32 mouse cellular contexts compared by ENCODE assay signal in the genomic region with DNA sequence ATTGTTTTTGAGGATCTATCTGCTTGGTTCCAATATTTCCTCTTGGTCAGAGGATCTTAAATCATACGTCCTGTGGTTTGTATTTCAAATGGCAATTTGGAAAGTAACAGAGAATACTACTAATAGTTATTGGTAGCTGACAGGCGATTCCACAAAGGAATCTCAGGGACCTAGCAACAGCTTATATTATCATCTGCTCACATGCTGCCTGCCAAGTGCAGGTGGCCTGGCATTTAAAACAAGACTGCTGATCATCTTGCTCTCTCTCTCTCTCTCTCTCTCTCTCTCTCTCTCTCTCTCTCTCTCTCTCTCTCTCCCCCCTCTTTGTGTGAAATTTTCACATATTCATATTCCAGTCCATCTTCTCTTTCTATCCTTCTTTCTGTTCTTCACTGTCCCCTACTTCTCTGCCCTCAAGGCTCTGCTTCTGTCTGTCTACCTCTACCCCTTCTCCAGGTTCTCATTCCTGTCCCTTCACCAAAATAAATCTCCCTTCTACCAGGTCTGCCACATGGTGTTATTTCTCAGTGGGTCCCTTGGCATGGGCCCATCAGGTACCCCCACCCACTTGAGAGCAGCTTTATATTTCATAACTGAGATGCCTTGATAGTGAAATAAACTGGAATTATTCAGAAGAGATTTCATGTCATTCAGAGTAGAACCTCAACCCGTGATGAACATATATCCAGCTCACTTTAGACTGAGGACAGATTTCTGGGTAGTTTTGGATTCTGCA.
DNase-seq lines count a peak whose midpoint lies in the region; ATAC-seq and TF ChIP-seq lines count a peak whose summit lies in the region.
"Had no signal": no experiment of that assay in that cellular context is flagged by ENCODE, and none has a peak within 500 bp of the region (broad histone marks: within the 10 kb centered on the region; RNA-seq: fewer than 3 reads in every experiment).

No protein-coding gene starts in this region.

- DNase-seq in cerebellum, adult 11 months = no peak
- DNase-seq in heart, adult 2 months = no peak
- peak; percentile 21 to 65 for DNase-seq in cerebellum, adult 2 months
- peak; percentile 46 to 63 for DNase-seq in cerebellum, postnatal 25 days
- DNase-seq in forebrain, postnatal 0 days = no peak
- DNase-seq in urinary bladder, postnatal 10 days (ENCODE audit: low spot score) = no peak
- DNase-seq: adrenal gland, adult 8-10 months; gastrocnemius, postnatal 25 days; heart, adult 18-20 months; heart, postnatal 36 days; kidney, adult 9 months; kidney, postnatal 10 days; layer of hippocampus, postnatal 36 days; liver; lung, adult 2 months; lung, postnatal 10 days; midbrain, embryonic 14.5 days; right cerebral cortex, adult 18-20 months; spleen, adult 18-20 months; thymus, postnatal 25 days had no signal

- 55% methylated on average over 3 of the region's 3 CpGs for WGBS in heart, embryonic 13.5 days
- 60% methylated on average over 3 of the region's 3 CpGs for WGBS in heart, adult 2 months
- 42% methylated on average over 3 of the region's 3 CpGs for WGBS in cerebellum, adult 2 months
- WGBS in forebrain, postnatal 0 days = 77% methylated on average over 3 of the region's 3 CpGs

- H3K79me2 ChIP-seq in heart, adult 2 months (replicated peaks; ENCODE audit: control insufficient read depth, insufficient read depth, low read length) = no peaks in the 10 kb centered on the region

- no peaks in the 10 kb centered on the region for H3K27me3 ChIP-seq in heart, embryonic 13.5 days (replicated peaks)
- no peaks in the 10 kb centered on the region for H3K27me3 ChIP-seq in heart, adult 2 months (ENCODE audit: control insufficient read depth, insufficient read depth, low read length)
- H3K27me3 ChIP-seq in cerebellum, adult 2 months (ENCODE audit: control insufficient read depth, insufficient read depth, low read length) = no peaks in the 10 kb centered on the region
- H3K27me3 ChIP-seq in forebrain, postnatal 0 days (ENCODE audit: insufficient read depth, low read length) = no peaks in the 10 kb centered on the region
- H3K27me3 ChIP-seq: CH12.LX; embryonic facial prominence, embryonic 15.5 days; heart, embryonic 15.5 days; hindbrain, embryonic 12.5 days; intestine, embryonic 15.5 days had no signal

- TF ChIP-seq CTCF in heart, adult 2 months (IDR thresholded peaks at IDR 0.05) = no peak
- no peak for TF ChIP-seq CTCF in cerebellum, adult 2 months (IDR thresholded peaks at IDR 0.05; ENCODE audit: borderline replicate concordance, insufficient read depth, low read depth, low read length)
- no peak for TF ChIP-seq CTCF in forebrain, postnatal 0 days (IDR thresholded peaks at IDR 0.05; ENCODE audit: low read depth)

- intact Hi-C loops in heart, adult 2 months (cut with DNase I) = no loop called here

- no peaks in the 10 kb centered on the region for H3K36me3 ChIP-seq in heart, embryonic 13.5 days
- H3K36me3 ChIP-seq in heart, adult 2 months (ENCODE audit: control insufficient read depth, insufficient read depth, low read length) = no peaks in the 10 kb centered on the region
- H3K36me3 ChIP-seq in forebrain, postnatal 0 days (ENCODE audit: insufficient read depth) = no peaks in the 10 kb centered on the region
- H3K36me3 ChIP-seq: embryonic facial prominence, embryonic 10.5 days; embryonic facial prominence, embryonic 15.5 days; heart, embryonic 15.5 days; hindbrain, embryonic 12.5 days; intestine, embryonic 15.5 days had no signal

- peak overlapping the region; percentile 48; the same call in 1 of the 2 replicates for H3K27ac ChIP-seq in heart, embryonic 13.5 days (replicated peaks)
- H3K27ac ChIP-seq in heart, adult 2 months = no peak overlapping the region
- no peak overlapping the region for H3K27ac ChIP-seq in cerebellum, adult 2 months (ENCODE audit: insufficient read depth, low read length)
- no peak overlapping the region for H3K27ac ChIP-seq in forebrain, postnatal 0 days (ENCODE audit: low read depth, low read length)
- H3K27ac ChIP-seq: embryonic facial prominence, embryonic 10.5 days; embryonic facial prominence, embryonic 15.5 days; heart, embryonic 15.5 days; hindbrain, embryonic 12.5 days; hindbrain, postnatal 0 days; intestine, embryonic 15.5 days; liver, embryonic 14.5 days; macrophage had no signal

- TF ChIP-seq POLR2A in heart, adult 2 months (IDR thresholded peaks at IDR 0.05; ENCODE audit: insufficient read depth, low read depth, low read length) = no peak
- no peak for TF ChIP-seq POLR2A in cerebellum, adult 2 months (IDR thresholded peaks at IDR 0.05; ENCODE audit: borderline replicate concordance, insufficient read depth, low read length)

- no peak overlapping the region for H3K4me3 ChIP-seq in heart, embryonic 13.5 days
- no peak overlapping the region for H3K4me3 ChIP-seq in heart, adult 2 months
- no peak overlapping the region for H3K4me3 ChIP-seq in cerebellum, adult 2 months (replicated peaks; ENCODE audit: insufficient read depth, low read depth, low read length)
- H3K4me3 ChIP-seq in forebrain, postnatal 0 days (ENCODE audit: low read depth, low read length) = no peak overlapping the region
- H3K4me3 ChIP-seq: embryonic facial prominence, embryonic 10.5 days; embryonic facial prominence, embryonic 15.5 days; heart, embryonic 15.5 days; hindbrain, embryonic 12.5 days; intestine, embryonic 15.5 days had no signal

- ATAC-seq in cerebellum, adult (ENCODE audit: insufficient number of reproducible peaks, low FRiP score, low TSS enrichment) = peak; percentile 82
- ATAC-seq in heart, embryonic 13.5 days (ENCODE audit: extremely low read depth, insufficient number of reproducible peaks, low FRiP score, low TSS enrichment) = no peak
- no peak for ATAC-seq in forebrain, postnatal 0 days
- ATAC-seq: forebrain, embryonic 14.5 days; hindbrain, postnatal 0 days; intestine, embryonic 15.5 days had no signal

- H3K4me2 ChIP-seq in heart, embryonic 13.5 days = no peak overlapping the region
- H3K4me2 ChIP-seq in forebrain, postnatal 0 days (ENCODE audit: low read depth) = no peak overlapping the region
- H3K4me2 ChIP-seq: embryonic facial prominence, embryonic 15.5 days; heart, embryonic 15.5 days; hindbrain, embryonic 12.5 days; intestine, embryonic 15.5 days had no signal

- no peak overlapping the region for H3K9ac ChIP-seq in heart, embryonic 13.5 days
- H3K9ac ChIP-seq in heart, adult 2 months (ENCODE audit: low read depth, low read length) = no peak overlapping the region
- H3K9ac ChIP-seq in forebrain, postnatal 0 days = no peak overlapping the region
- H3K9ac ChIP-seq: embryonic facial prominence, embryonic 15.5 days; heart, embryonic 15.5 days; hindbrain, embryonic 12.5 days; intestine, embryonic 15.5 days; liver, embryonic 14.5 days had no signal

- no peak for TF ChIP-seq EP300 in heart, adult 2 months (IDR thresholded peaks at IDR 0.05; ENCODE audit: insufficient read depth, low read depth, low read length)

- H3K4me1 ChIP-seq in heart, embryonic 13.5 days = peaks cover 33% of the 10 kb centered on the region
- H3K4me1 ChIP-seq in heart, adult 2 months (ENCODE audit: control insufficient read depth, insufficient read depth, low read length) = no peaks in the 10 kb centered on the region
- peaks cover 6% of the 10 kb centered on the region; the same call in 1 of the 2 replicates for H3K4me1 ChIP-seq in cerebellum, adult 2 months (ENCODE audit: control insufficient read depth, insufficient read depth, low read length)
- H3K4me1 ChIP-seq in forebrain, postnatal 0 days (ENCODE audit: insufficient read depth) = no peaks in the 10 kb centered on the region
- H3K4me1 ChIP-seq: embryonic facial prominence, embryonic 10.5 days; embryonic facial prominence, embryonic 15.5 days; hindbrain, embryonic 12.5 days; intestine, embryonic 15.5 days had no signal

- no peaks in the 10 kb centered on the region for H3K9me3 ChIP-seq in heart, embryonic 13.5 days
- H3K9me3 ChIP-seq in forebrain, postnatal 0 days (ENCODE audit: low read length) = no peaks in the 10 kb centered on the region
- H3K9me3 ChIP-seq: embryonic facial prominence, embryonic 10.5 days; embryonic facial prominence, embryonic 15.5 days; heart, embryonic 15.5 days; hindbrain, embryonic 12.5 days; intestine, embryonic 15.5 days had no signal

Comparison
In these comparisons a context has a peak if more than half of its experiments do, and no peak if none do; other contexts are left out.
1. DNase-seq: peak in cerebellum, adult 2 months (2 of 2) and cerebellum, postnatal 25 days (2 of 2); none in cerebellum, adult 11 months (single experiment), heart, adult 2 months (0 of 2), forebrain, postnatal 0 days (single experiment) and urinary bladder, postnatal 10 days (single experiment).